Mouse (Mus musculus) heart, postnatal 0 days (tissue): ENCODE data around the gene Arhgap4. TPM values are rescaled to one million over a fixed set of nuclear protein-coding genes. Genes with fewer than 3 reads are reported as not detected.

Source experiments
- ATAC-seq: fragments of 200-750 bp; cut with Nextera tagmentation; 2 replicates; pipeline ENCODE4 v1.8.0; 2017; ENCODE audit warnings: low read depth, moderate number of reproducible peaks, moderate library complexity; ENCODE audit not compliant: insufficient read depth
- DNase-seq: peaks from one replicate; pipeline ENCODE4 v3.0.0-alpha.2; 2016; ENCODE audit warnings: low spot score
- H3K27ac ChIP-seq: fragments of 300-500 bp; sonication (generic); 2 replicates; pipeline ENCODE4 v1.5.1; 2014; ENCODE audit warnings: low read depth, mild to moderate bottlenecking
- H3K27me3 ChIP-seq: fragments of 300-500 bp; sonication (generic); 2 replicates; pipeline ENCODE4 v1.6.1; 2014; ENCODE audit warnings: low read length, mixed read lengths; ENCODE audit not compliant: control insufficient read depth, insufficient read depth
- H3K36me3 ChIP-seq: fragments of 300-500 bp; sonication (generic); replicated peaks from 2 replicates; pipeline ENCODE4 v1.6.1; 2014; ENCODE audit warnings: low read length, mixed read lengths; ENCODE audit not compliant: control insufficient read depth, insufficient read depth
- H3K4me1 ChIP-seq: fragments of 300-500 bp; sonication (generic); 2 replicates; pipeline ENCODE4 v1.6.1; 2014; ENCODE audit warnings: antibody characterized with exemption; ENCODE audit not compliant: control insufficient read depth, insufficient read depth
- H3K4me2 ChIP-seq: fragments of 300-500 bp; sonication (generic); 2 replicates; pipeline ENCODE4 v1.6.1; 2014; ENCODE audit warnings: low read depth, mild to moderate bottlenecking, low read length, moderate library complexity
- H3K4me3 ChIP-seq: fragments of 300-500 bp; sonication (generic); 2 replicates; pipeline ENCODE4 v1.5.1; 2014; ENCODE audit warnings: low read depth, low read length
- H3K9ac ChIP-seq: fragments of 300-500 bp; sonication (generic); replicated peaks from 2 replicates; pipeline ENCODE4 v1.6.1; 2014; ENCODE audit warnings: low read depth, low read length, mixed read lengths
- H3K9me3 ChIP-seq: fragments of 300-500 bp; sonication (generic); replicated peaks from 2 replicates; pipeline ENCODE4 v1.6.1; 2016; ENCODE audit warnings: low read length; ENCODE audit not compliant: control insufficient read depth
- CTCF ChIP-seq: IDR thresholded peaks from 2 replicates; pipeline ENCODE4 v1.5.1; 2016; ENCODE audit warnings: antibody characterized with exemption, control low read depth, low read depth
- EP300 ChIP-seq: IDR thresholded peaks from 2 replicates; pipeline ENCODE4 v1.6.1; 2016; ENCODE audit warnings: antibody characterized with exemption, low read depth
- WGBS: fragments of 180-500 bp; shearing (Covaris S2); extraction: QIAGEN DNeasy Blood & Tissue Kit; methylation state at CpG from one replicate; pipeline ENCODE4 v1.1.7; 2014; 5-methylcytosine and 5-hydroxymethylcytosine counted together
- polyA plus RNA-seq: library from polyadenylated mRNA; unstranded; fragments of >200 nt; fragmentation: Nextera tagmentation; extraction: Ambion mirVana; gene quantifications from 2 replicates; pipeline ENCODE4 v1.2.1, GENCODE M21; 2015
- total RNA-seq: library from RNA; depleted of rRNA; stranded (reverse); fragments of >200 nt; gene quantifications from 2 replicates; pipeline ENCODE4 v1.2.3, GENCODE M21; 2014; ENCODE audit warnings: low replicate concordance; rRNA removed

The Arhgap4 gene
- total and polyA plus RNA-seq, 2 experiments from 2014 or later: 0.72 to 6.5 TPM

DNA sequence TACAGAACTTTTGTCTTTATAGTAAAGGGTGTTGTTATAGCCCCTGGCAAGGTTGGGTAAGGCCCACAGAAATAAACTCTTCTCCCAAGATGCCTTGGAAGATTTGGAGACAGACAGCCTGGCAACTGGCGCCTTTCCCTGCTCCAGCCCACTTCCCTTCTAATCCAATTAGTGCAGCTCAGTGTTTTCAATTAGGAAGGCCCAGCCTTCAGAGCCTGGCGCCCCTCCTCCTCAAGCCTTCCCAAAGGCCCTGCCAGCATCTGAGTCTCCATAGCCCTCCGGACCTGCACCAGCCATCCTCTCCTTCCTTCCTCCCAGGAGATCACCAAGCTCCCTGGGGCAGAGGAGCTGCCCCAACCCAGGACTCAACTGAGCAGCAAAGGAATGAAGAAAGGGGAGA, 54.4 kb downstream of the Arhgap4 start:
- no peak for DNase-seq
- no peaks in the 10 kb centered on the region; the same call in 1 of the 2 replicates for H3K27me3 ChIP-seq
- H3K4me3 ChIP-seq: no peak overlapping the region
- no peak overlapping the region for H3K27ac ChIP-seq
- TF ChIP-seq CTCF (no peak), EP300 (no peak)
- no peaks in the 10 kb centered on the region for H3K9me3 ChIP-seq
- WGBS: 15% methylated on average over 3 of the region's 3 CpGs
- no peaks in the 10 kb centered on the region for H3K4me1 ChIP-seq
- no peaks in the 10 kb centered on the region for H3K36me3 ChIP-seq
- no peak overlapping the region for H3K9ac ChIP-seq
- ATAC-seq: no peak
- no peak overlapping the region for H3K4me2 ChIP-seq

DNA sequence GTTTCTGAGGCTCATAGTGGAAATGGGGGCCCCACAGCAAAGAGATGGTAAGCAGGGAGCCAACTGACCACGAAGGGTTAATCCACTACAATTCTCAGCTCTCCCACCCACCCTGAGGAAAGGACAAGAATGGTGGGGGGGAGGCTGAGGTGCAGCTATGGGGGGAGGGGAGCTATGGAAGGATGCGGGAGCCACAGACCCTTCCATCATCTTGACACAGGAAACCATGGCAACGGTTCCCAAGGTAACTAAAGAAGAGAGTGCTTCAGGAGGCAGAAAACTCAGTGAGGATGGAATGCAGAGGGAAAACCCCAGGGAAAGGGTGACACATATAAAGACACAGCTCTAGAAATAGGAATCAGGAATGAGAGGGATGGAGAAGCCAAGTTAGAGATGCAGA, 57.0 kb downstream of the Arhgap4 start:
- no peak for TF ChIP-seq EP300
- no peak for TF ChIP-seq CTCF
- H3K4me2 ChIP-seq: no peak overlapping the region
- WGBS: 47% methylated on average over 3 of the region's 3 CpGs
- DNase-seq (no peak), ATAC-seq (no peak)
- H3K27me3 ChIP-seq: no peaks in the 10 kb centered on the region; the same call in 1 of the 2 replicates
- no peak overlapping the region for H3K27ac ChIP-seq
- no peaks in the 10 kb centered on the region for H3K9me3 ChIP-seq
- no peak overlapping the region for H3K4me3 ChIP-seq
- no peaks in the 10 kb centered on the region for H3K36me3 ChIP-seq
- no peak overlapping the region for H3K9ac ChIP-seq
- no peaks in the 10 kb centered on the region for H3K4me1 ChIP-seq

DNA sequence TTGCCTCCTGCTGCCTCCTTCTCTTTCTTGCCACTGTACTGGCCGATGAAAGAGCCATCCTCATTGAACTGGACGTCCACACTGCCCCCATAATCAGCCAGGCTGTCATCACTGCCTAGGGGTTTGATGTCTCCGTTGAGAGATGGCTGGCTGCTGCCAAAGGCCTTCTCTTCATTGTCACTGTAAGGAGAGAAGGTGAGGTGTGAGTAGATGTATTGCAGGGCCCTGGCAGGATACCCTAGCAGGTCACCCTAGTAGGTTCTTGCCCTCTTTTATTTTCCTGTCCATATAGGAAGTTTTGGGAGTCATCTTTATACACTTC, 66.6 kb downstream of the Arhgap4 start:
- 25% methylated on average over 3 of the region's 3 CpGs for WGBS
- ATAC-seq: peak; percentile 79

DNA sequence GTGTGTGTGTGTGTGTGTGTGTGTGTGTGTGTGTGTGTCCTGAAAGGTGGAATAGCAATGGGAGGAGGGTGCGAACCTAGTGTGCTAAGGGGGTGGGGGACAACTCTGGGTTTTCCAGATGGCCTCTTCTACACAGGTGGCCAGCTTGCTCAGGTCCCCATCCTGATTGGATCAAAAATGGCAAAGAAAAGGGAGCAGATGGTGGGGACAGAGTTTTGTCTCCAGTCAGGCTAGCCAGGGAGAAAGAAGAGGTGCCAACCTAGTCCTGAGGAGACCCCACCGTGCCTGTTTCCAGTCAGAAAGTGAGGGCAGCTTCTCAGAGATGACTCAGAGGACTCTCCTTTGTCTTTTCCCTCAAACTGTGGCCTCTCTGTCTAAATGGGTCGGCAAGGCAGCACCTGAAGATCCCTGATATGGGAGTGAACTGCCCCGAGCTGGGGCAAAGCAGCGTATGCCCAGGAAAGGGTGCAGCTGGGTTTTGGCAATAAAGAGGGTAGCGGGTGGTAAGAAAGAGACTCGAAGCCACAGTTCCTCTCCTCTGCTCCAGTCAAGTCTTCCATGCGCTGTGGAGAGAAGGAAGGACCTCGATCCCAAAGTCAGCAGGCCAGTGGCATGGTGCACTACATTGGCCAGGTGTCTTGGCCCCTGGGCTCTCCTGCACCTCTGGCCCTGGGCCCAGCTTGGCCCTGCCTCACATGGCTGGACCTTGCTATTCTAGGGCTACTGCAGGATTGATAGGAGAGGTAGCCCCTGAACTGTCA, 67.2 kb downstream of the Arhgap4 start:
- Histone ChIP-seq H3K4me2 (no peak overlapping the region), H3K9ac (no peak overlapping the region), H3K36me3 (no peaks in the 10 kb centered on the region), H3K4me3 (no peak overlapping the region), H3K4me1 (no peaks in the 10 kb centered on the region), H3K27me3 (no peaks in the 10 kb centered on the region), H3K9me3 (no peaks in the 10 kb centered on the region), H3K27ac (no peak overlapping the region)
- 50% methylated on average over 8 of the region's 9 CpGs for WGBS
- TF ChIP-seq CTCF: no peak
- TF ChIP-seq EP300: no peak
- DNase-seq: no peak
- ATAC-seq: no peak

More for the DNA sequence above, 66.6 kb downstream of the Arhgap4 start:
- no peaks in the 10 kb centered on the region for H3K36me3 ChIP-seq
- TF ChIP-seq CTCF (no peak), EP300 (no peak)
- no peak overlapping the region for H3K4me3 ChIP-seq
- DNase-seq: peak; percentile 7
- no peaks in the 10 kb centered on the region for H3K9me3 ChIP-seq
- no peak overlapping the region for H3K27ac ChIP-seq
- H3K4me2 ChIP-seq: no peak overlapping the region
- no peak overlapping the region for H3K9ac ChIP-seq
- H3K4me1 ChIP-seq: no peaks in the 10 kb centered on the region
- no peaks in the 10 kb centered on the region for H3K27me3 ChIP-seq

Other genes with a start within 250 kb of the Arhgap4 start
- gene Slc6a8, start 248.7 kb downstream of the Arhgap4 start, total RNA-seq: 99.7 and 138 TPM in 2 replicates
- 11.0 and 11.9 TPM in 2 replicates for gene Slc6a8, start 248.7 kb downstream of the Arhgap4 start, polyA plus RNA-seq
- gene Bcap31, start 205.7 kb downstream of the Arhgap4 start, total RNA-seq: 65.5 and 65.7 TPM in 2 replicates
- gene Bcap31, start 205.7 kb downstream of the Arhgap4 start, polyA plus RNA-seq: 148 and 159 TPM in 2 replicates
- 22.0 and 27.4 TPM in 2 replicates for gene Abcd1, start 205.3 kb downstream of the Arhgap4 start, total RNA-seq
- 14.1 and 14.3 TPM in 2 replicates for gene Abcd1, start 205.3 kb downstream of the Arhgap4 start, polyA plus RNA-seq
- 0.31 and 3.4 TPM in 2 replicates for gene Plxnb3, start 164.8 kb downstream of the Arhgap4 start, total RNA-seq
- gene Plxnb3, start 164.8 kb downstream of the Arhgap4 start, polyA plus RNA-seq: 0.67 and 0.81 TPM in 2 replicates
- gene Srpk3, start 147.5 kb downstream of the Arhgap4 start, total RNA-seq: 82.0 and 94.2 TPM in 2 replicates
- gene Srpk3, start 147.5 kb downstream of the Arhgap4 start, polyA plus RNA-seq: 70.5 and 73.1 TPM in 2 replicates
- 854 and 913 TPM in 2 replicates for gene Idh3g, start 135.0 kb downstream of the Arhgap4 start, total RNA-seq
- 632 and 648 TPM in 2 replicates for gene Idh3g, start 135.0 kb downstream of the Arhgap4 start, polyA plus RNA-seq
- 122 and 146 TPM in 2 replicates for gene Ssr4, start 134.8 kb downstream of the Arhgap4 start, total RNA-seq
- 181 and 194 TPM in 2 replicates for gene Ssr4, start 134.8 kb downstream of the Arhgap4 start, polyA plus RNA-seq
- gene Pdzd4, start 96.9 kb downstream of the Arhgap4 start, total RNA-seq: 2.0 and 2.6 TPM in 2 replicates
- gene Pdzd4, start 96.9 kb downstream of the Arhgap4 start, polyA plus RNA-seq: 0.08 and 0.12 TPM in 2 replicates
- gene Avpr2, start 29.8 kb downstream of the Arhgap4 start, total RNA-seq: not detected in 2 replicates
- gene Avpr2, start 29.8 kb downstream of the Arhgap4 start, polyA plus RNA-seq: not detected in 2 replicates
- 0.42 and 0.50 TPM in 2 replicates for gene L1cam, start 25.8 kb downstream of the Arhgap4 start, total RNA-seq
- gene L1cam, start 25.8 kb downstream of the Arhgap4 start, polyA plus RNA-seq: 0.05 and 0.15 TPM in 2 replicates
- gene Naa10, start 74 bp upstream of the Arhgap4 start, total RNA-seq: 62.5 and 95.3 TPM in 2 replicates
- 95.2 and 98.5 TPM in 2 replicates for gene Naa10, start 74 bp upstream of the Arhgap4 start, polyA plus RNA-seq
- gene Renbp, start 9.0 kb upstream of the Arhgap4 start, total RNA-seq: 16.5 and 43.5 TPM in 2 replicates
- gene Renbp, start 9.0 kb upstream of the Arhgap4 start, polyA plus RNA-seq: 35.9 and 38.8 TPM in 2 replicates
- gene Hcfc1, start 44.5 kb upstream of the Arhgap4 start, total RNA-seq: 70.4 and 81.6 TPM in 2 replicates
- 13.2 and 17.6 TPM in 2 replicates for gene Hcfc1, start 44.5 kb upstream of the Arhgap4 start, polyA plus RNA-seq
- gene Irak1, start 102.0 kb upstream of the Arhgap4 start, total RNA-seq: 46.9 and 94.8 TPM in 2 replicates
- 31.7 and 35.3 TPM in 2 replicates for gene Irak1, start 102.0 kb upstream of the Arhgap4 start, polyA plus RNA-seq
- not detected in 2 replicates for gene Opn1mw, start 205.6 kb upstream of the Arhgap4 start, total RNA-seq
- gene Opn1mw, start 205.6 kb upstream of the Arhgap4 start, polyA plus RNA-seq: not detected in 2 replicates
- 15.6 and 43.8 TPM in 2 replicates for gene Mecp2, start 213.5 kb upstream of the Arhgap4 start, total RNA-seq
- 10.8 and 12.1 TPM in 2 replicates for gene Mecp2, start 213.5 kb upstream of the Arhgap4 start, polyA plus RNA-seq
- gene Tex28, start 246.0 kb upstream of the Arhgap4 start, total RNA-seq: not detected in 2 replicates
- gene Tex28, start 246.0 kb upstream of the Arhgap4 start, polyA plus RNA-seq: not detected in 2 replicates